Mouse (Mus musculus): ENCODE data around the gene Neurod4. TPM values are rescaled to one million over a fixed set of nuclear protein-coding genes. Genes with fewer than 3 reads are reported as not detected.
"Not testable (repeated sequence)": the region's sequence is repeated elsewhere in the genome, so short reads cannot be mapped to it uniquely, and the experiment has no call there.

Gene Neurod4
- polyA plus RNA-seq (2015; fragmentation: Nextera tagmentation; extraction: Ambion mirVana): 0.05 TPM in 1 of 2 replicates, not detected in the other

GRCm38 (mm10) chr10:130280066-130280465, at the start of gene Neurod4:
Gene Neurod4 (minus strand): TSS chr10:130280240.
- Histone ChIP-seq H3K27ac (no peak within 1 kb of the TSS), H3K27me3 (no peaks in the 10 kb centered on the region), H3K4me3 (no peak within 1 kb of the TSS), H3K4me1 (no peaks in the 10 kb centered on the region), H3K4me2 (no peak within 1 kb of the TSS), H3K9me3 (no peaks in the 10 kb centered on the region), H3K9ac (no peak within 1 kb of the TSS), H3K36me3 (no peaks in the 10 kb centered on the region)
- under 1% methylated on average over 7 of the region's 7 CpGs for WGBS
- no peak for ATAC-seq (ENCODE audit: insufficient number of reproducible peaks, low FRiP score, low TSS enrichment, low read depth)

- ATAC-seq (ENCODE audit: insufficient number of reproducible peaks, low FRiP score, low TSS enrichment, low read depth): no peak
- no peaks in the 10 kb centered on the region for H3K36me3 ChIP-seq
- H3K4me3 ChIP-seq: no peak overlapping the region
- no peak overlapping the region for H3K27ac ChIP-seq
- no peaks in the 10 kb centered on the region for H3K4me1 ChIP-seq
- H3K9me3 ChIP-seq: no peaks in the 10 kb centered on the region
- no peak overlapping the region for H3K9ac ChIP-seq
- H3K27me3 ChIP-seq: no peaks in the 10 kb centered on the region
- 88% methylated on average over 4 of the region's 4 CpGs for WGBS
- no peak overlapping the region for H3K4me2 ChIP-seq
These were observed 44.2 kb upstream of the Neurod4 start for GRCm38 (mm10) chr10:130324243-130324642.

GRCm38 (mm10) chr10:130322637-130323036, 42.6 kb upstream of the Neurod4 start, which contains the start of gene Tespa1:
Gene Tespa1 (plus strand): TSS chr10:130322870.
- H3K4me2 ChIP-seq: no peak within 1 kb of the TSS
- H3K4me1 ChIP-seq: no peaks in the 10 kb centered on the region
- H3K27ac ChIP-seq: no peak within 1 kb of the TSS
- ATAC-seq (ENCODE audit: insufficient number of reproducible peaks, low FRiP score, low TSS enrichment, low read depth): no peak
- H3K36me3 ChIP-seq: no peaks in the 10 kb centered on the region
- no peak within 1 kb of the TSS for H3K9ac ChIP-seq
- H3K4me3 ChIP-seq: no peak within 1 kb of the TSS
- no peaks in the 10 kb centered on the region for H3K27me3 ChIP-seq
- 80% methylated on average over 5 of the region's 5 CpGs for WGBS
- no peaks in the 10 kb centered on the region for H3K9me3 ChIP-seq

- Histone ChIP-seq H3K9ac (no peak overlapping the region), H3K4me1 (no peaks in the 10 kb centered on the region), H3K27me3 (no peaks in the 10 kb centered on the region), H3K4me3 (no peak overlapping the region), H3K9me3 (no peaks in the 10 kb centered on the region), H3K27ac (no peak overlapping the region), H3K4me2 (no peak overlapping the region), H3K36me3 (no peaks in the 10 kb centered on the region)
- ATAC-seq (ENCODE audit: insufficient number of reproducible peaks, low FRiP score, low TSS enrichment, low read depth): no peak
These were observed 42.0 kb upstream of the Neurod4 start for GRCm38 (mm10) chr10:130322062-130322461.

- ATAC-seq (ENCODE audit: insufficient number of reproducible peaks, low FRiP score, low TSS enrichment, low read depth): no peak
- Histone ChIP-seq H3K27ac (no peak overlapping the region), H3K4me2 (no peak overlapping the region), H3K9me3 (no peaks in the 10 kb centered on the region), H3K27me3 (no peaks in the 10 kb centered on the region), H3K9ac (no peak overlapping the region), H3K4me3 (no peak overlapping the region), H3K4me1 (no peaks in the 10 kb centered on the region), H3K36me3 (no peaks in the 10 kb centered on the region)
- 94% methylated on average over 2 of the region's 2 CpGs for WGBS
These were observed 40.7 kb upstream of the Neurod4 start for GRCm38 (mm10) chr10:130320715-130321114.

- Histone ChIP-seq H3K27me3 (no peaks in the 10 kb centered on the region), H3K4me1 (no peaks in the 10 kb centered on the region), H3K4me3 (no peak overlapping the region), H3K27ac (no peak overlapping the region), H3K4me2 (no peak overlapping the region), H3K9ac (no peak overlapping the region), H3K36me3 (no peaks in the 10 kb centered on the region), H3K9me3 (no peaks in the 10 kb centered on the region)
- no peak for ATAC-seq (ENCODE audit: insufficient number of reproducible peaks, low FRiP score, low TSS enrichment, low read depth)
- 54% methylated on average over 4 of the region's 4 CpGs for WGBS
These were observed 38.7 kb upstream of the Neurod4 start for GRCm38 (mm10) chr10:130318720-130319119.

- ATAC-seq (ENCODE audit: insufficient number of reproducible peaks, low FRiP score, low TSS enrichment, low read depth): no peak
- Histone ChIP-seq H3K9ac (no peak overlapping the region), H3K4me2 (no peak overlapping the region), H3K9me3 (no peaks in the 10 kb centered on the region), H3K27ac (no peak overlapping the region), H3K27me3 (no peaks in the 10 kb centered on the region), H3K4me1 (no peaks in the 10 kb centered on the region), H3K4me3 (no peak overlapping the region), H3K36me3 (no peaks in the 10 kb centered on the region)
These were observed 35.8 kb upstream of the Neurod4 start for GRCm38 (mm10) chr10:130315846-130316245.

GRCm38 (mm10) chr10:130314110-130314829, 34.2 kb upstream of the Neurod4 start:
- Histone ChIP-seq H3K4me3 (no peak overlapping the region), H3K9me3 (no peaks in the 10 kb centered on the region), H3K4me1 (no peaks in the 10 kb centered on the region), H3K36me3 (no peaks in the 10 kb centered on the region), H3K27ac (no peak overlapping the region), H3K4me2 (no peak overlapping the region), H3K27me3 (no peaks in the 10 kb centered on the region), H3K9ac (no peak overlapping the region)
- 0 out of 2 replicates have a peak, but pooled peaks have one; percentile 40 for ATAC-seq (ENCODE audit: insufficient number of reproducible peaks, low FRiP score, low TSS enrichment, low read depth)
- WGBS: 58% methylated on average over 2 of the region's 2 CpGs

GRCm38 (mm10) chr10:130313531-130313930, 33.5 kb upstream of the Neurod4 start:
- Histone ChIP-seq H3K4me3 (no peak overlapping the region), H3K9me3 (no peaks in the 10 kb centered on the region), H3K9ac (no peak overlapping the region), H3K27ac (no peak overlapping the region), H3K4me2 (no peak overlapping the region), H3K36me3 (no peaks in the 10 kb centered on the region), H3K4me1 (no peaks in the 10 kb centered on the region), H3K27me3 (no peaks in the 10 kb centered on the region)
- no peak for ATAC-seq (ENCODE audit: insufficient number of reproducible peaks, low FRiP score, low TSS enrichment, low read depth)
- WGBS: 70% methylated on average over 1 of the region's 1 CpGs

GRCm38 (mm10) chr10:130311534-130312227, 31.6 kb upstream of the Neurod4 start:
- ATAC-seq (ENCODE audit: insufficient number of reproducible peaks, low FRiP score, low TSS enrichment, low read depth): no peak

GRCm38 (mm10) chr10:130304138-130304537, 24.1 kb upstream of the Neurod4 start:
- H3K9me3 ChIP-seq; H3K4me2 ChIP-seq; H3K27ac ChIP-seq; H3K36me3 ChIP-seq; ATAC-seq (ENCODE audit: insufficient number of reproducible peaks, low FRiP score, low TSS enrichment, low read depth); H3K9ac ChIP-seq; H3K4me3 ChIP-seq; H3K4me1 ChIP-seq; H3K27me3 ChIP-seq: not testable (repeated sequence)
- WGBS: 74% methylated on average over 4 of the region's 5 CpGs

More at GRCm38 (mm10) chr10:130311534-130312227, 31.6 kb upstream of the Neurod4 start:
- Histone ChIP-seq H3K27me3 (no peaks in the 10 kb centered on the region), H3K9me3 (no peaks in the 10 kb centered on the region), H3K27ac (no peak overlapping the region), H3K4me2 (no peak overlapping the region), H3K4me3 (no peak overlapping the region), H3K9ac (no peak overlapping the region), H3K4me1 (no peaks in the 10 kb centered on the region), H3K36me3 (no peaks in the 10 kb centered on the region)
- 82% methylated on average over 2 of the region's 2 CpGs for WGBS

GRCm38 (mm10) chr10:130298748-130299147, 18.7 kb upstream of the Neurod4 start:
- ATAC-seq (ENCODE audit: insufficient number of reproducible peaks, low FRiP score, low TSS enrichment, low read depth): not testable (repeated sequence)
- 14% methylated on average over 4 of the region's 4 CpGs for WGBS

More at GRCm38 (mm10) chr10:130298748-130299147, 18.7 kb upstream of the Neurod4 start:
- H3K36me3 ChIP-seq, H3K4me2 ChIP-seq, H3K27me3 ChIP-seq, H3K4me3 ChIP-seq, H3K27ac ChIP-seq, H3K9me3 ChIP-seq, H3K4me1 ChIP-seq, H3K9ac ChIP-seq: not testable (repeated sequence)

Measured in limb, embryonic 15.5 days (tissue).